Mouse (Mus musculus): ENCODE data around the gene Emilin3.
"Not testable (repeated sequence)": the region's sequence is repeated elsewhere in the genome, so short reads cannot be mapped to it uniquely, and the experiment has no call there.

Emilin3 gene

GRCm38 (mm10) chr2:160912231-160912671 lies at the start of gene Emilin3:
TSS of gene Emilin3 (minus strand) at chr2:160912328.
- DNase-seq (ENCODE audit: low read depth, low spot score): no peak

DNA sequence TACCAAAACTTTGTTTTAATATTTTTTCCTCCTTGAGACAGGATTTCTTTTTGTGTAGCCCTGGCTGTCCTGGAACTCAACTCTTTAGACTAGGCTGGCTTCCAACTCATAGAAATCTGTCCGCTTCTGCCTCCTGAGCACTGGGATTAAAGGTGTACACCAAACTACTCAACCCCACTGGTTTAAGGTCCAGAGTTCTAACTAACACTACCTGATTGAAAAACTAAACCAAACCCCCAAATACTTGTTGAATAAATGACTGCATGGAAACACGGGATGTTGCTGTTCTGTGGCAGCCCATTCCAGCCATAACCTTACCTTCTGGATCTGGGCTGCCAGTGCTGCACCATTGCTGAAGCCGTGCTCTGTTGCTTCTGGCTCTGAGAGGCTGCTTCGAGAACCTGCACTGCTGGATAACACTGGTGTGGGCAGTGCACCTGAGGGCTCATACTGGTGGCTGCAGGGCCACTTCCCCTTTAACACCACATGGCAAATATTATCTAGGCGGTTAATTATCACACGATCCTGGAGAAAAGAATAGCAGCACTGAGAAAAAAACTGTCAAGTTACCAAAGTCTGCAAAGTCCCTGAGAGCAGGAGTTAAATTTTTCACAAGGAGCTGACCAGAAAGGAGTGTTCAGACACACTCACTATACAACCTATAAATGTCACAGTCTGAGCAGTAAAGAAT lies 49.0 kb upstream of the Emilin3 start:
- DNase-seq (ENCODE audit: low read depth, low spot score): no peak

- no peak for DNase-seq (ENCODE audit: low read depth, low spot score)
Measured at GRCm38 (mm10) chr2:160959901-160960300, 47.8 kb upstream of the Emilin3 start.

- DNase-seq (ENCODE audit: low read depth, low spot score): no peak
Measured at GRCm38 (mm10) chr2:160958737-160959136, 46.6 kb upstream of the Emilin3 start.

DNA sequence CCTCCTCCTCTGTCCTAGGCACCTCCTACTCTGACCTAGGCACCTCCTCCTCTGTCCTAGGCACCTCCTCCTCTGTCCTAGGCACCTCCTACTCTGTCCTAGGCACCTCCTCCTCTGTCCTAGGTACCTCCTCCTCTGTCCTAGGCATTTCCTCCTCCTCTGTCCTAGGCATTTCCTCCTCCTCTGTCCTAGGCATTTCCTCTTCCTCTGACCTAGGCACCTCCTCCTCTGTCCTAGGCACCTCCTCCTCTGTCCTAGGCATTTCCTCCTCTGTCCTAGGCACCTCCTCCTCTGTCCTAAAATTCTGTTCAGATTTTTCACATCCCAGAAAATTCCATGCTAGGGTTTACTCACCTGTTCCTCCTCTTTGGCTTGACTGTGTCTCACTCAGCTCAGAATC lies 45.7 kb upstream of the Emilin3 start:
- DNase-seq (ENCODE audit: low read depth, low spot score): not testable (repeated sequence)

- not testable (repeated sequence) for DNase-seq (ENCODE audit: low read depth, low spot score)
Measured at GRCm38 (mm10) chr2:160957307-160957706, 45.2 kb upstream of the Emilin3 start.

GRCm38 (mm10) chr2:160955331-160955730 lies 43.2 kb upstream of the Emilin3 start:
- no peak for DNase-seq (ENCODE audit: low read depth, low spot score)

DNA sequence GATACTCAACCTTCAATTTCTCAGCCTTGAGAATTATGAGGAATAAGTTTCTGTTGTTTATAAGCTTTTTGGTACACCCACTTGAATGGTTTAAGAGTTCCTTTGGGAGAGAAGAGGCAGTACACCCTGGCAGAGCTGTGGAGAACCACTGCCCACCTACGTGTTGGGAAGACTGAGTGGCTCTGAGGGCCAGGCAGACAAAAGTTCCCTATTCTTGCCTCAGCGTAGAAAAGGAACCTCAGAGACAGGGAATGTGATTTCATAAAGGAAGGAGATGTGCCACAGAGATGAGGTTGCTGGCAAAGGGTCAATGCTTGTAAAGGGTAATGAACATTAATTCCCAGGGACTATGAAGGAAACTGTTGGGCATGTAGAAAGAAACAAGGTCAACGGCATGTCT lies 42.4 kb upstream of the Emilin3 start:
- no peak for DNase-seq (ENCODE audit: low read depth, low spot score)

DNA sequence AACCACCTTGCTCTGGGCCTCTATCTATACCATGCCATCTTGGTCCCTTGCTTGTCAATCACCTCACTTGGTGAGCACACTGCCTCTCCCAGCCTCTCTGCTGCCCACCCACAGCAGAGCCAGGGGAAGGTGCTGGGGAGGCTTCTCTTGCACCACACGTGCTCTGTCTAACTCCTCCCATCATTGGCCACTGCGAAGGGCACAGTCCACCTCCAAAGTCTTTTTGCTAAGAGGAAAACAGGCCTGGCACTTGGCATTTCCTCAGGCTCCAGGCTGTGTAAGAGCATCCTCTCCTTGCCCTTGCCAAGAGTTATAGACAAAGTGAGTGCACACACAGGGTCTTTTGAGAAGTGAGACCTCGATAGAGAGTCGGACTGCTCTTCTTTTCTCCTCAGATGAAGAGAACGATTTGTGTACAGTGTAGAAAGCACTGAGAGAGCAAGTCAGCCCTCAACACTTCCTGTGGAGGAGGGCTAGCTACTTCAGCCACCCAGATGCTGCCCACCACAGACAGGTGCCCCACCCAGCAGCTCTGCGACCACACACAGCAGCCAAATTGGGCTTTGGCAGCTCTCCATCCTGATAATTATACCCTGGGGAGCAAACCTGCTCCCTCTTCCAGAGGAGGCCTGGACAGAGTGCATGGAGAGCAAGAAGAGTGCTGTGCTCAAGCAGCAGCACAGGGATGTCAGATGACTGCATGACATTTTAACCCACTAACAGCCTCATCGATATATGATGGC lies 41.2 kb upstream of the Emilin3 start:
- no peak for DNase-seq (ENCODE audit: low read depth, low spot score)

- no peak for DNase-seq (ENCODE audit: low read depth, low spot score)
Measured at GRCm38 (mm10) chr2:160951595-160951994, 39.5 kb upstream of the Emilin3 start.

GRCm38 (mm10) chr2:160942443-160942842 lies 30.3 kb upstream of the Emilin3 start:
- DNase-seq (ENCODE audit: low read depth, low spot score): no peak

- no peak for DNase-seq (ENCODE audit: low read depth, low spot score)
Measured at GRCm38 (mm10) chr2:160940930-160941709, 29.0 kb upstream of the Emilin3 start.

DNA sequence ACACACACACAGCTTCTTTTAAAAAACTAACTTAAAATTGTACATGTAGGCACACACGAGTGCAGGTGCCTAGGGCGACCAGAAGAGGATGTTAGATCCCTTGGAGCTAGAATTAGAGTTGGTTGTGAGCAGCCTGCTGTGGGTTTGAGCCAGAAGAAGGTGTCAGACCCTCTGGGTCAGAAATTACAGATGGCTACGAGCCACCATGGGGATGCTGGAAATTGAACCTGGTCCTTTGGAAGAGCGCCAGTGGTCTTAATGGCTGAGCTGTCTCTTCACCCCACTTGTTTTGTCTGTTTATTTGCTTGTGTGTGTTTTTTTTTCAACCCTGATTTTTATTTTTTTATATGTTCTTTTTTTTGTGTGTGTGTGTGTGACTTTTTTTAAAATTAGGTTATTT lies 22.3 kb upstream of the Emilin3 start:
- DNase-seq (ENCODE audit: low read depth, low spot score): no peak

DNA sequence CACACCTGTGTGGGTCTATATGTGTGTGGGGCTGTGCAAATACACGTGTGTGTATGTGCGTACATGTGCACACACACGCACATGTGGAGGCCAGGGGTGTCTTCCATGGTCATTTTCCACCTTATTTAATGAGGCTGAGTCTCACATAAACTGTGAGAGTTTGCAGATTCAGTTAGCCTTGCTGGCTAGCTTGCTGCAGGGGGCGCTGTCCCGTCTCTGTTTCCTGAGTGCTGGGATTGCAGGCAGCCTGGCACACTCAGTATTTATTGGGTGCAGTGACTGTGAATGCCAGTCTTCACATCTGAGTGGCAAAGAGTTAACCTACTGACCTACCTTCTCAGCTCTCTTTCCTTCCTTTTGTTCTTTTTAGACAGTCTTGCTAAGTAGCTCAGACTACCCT lies 21.8 kb upstream of the Emilin3 start:
- DNase-seq (ENCODE audit: low read depth, low spot score): no peak

DNA sequence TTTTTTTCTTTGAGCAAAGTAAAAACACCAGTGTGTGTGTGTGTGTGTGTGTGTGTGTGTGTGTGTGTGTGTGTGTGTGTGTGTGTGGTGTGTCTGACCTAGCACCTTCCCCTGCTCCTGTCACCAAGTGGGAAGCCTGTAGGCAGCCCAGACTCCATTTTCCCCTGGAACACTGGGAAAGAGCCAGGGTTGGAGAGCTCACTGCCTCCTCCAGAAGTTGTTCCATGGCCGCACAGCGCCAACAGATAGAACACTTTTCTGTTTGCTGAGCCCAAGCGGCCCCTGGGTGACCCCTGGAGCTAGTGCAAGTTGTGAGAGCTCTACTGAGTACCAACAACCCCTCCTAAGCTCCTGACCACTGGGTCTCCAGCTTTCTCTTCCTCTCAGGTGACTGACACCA lies 20.9 kb upstream of the Emilin3 start:
- DNase-seq (ENCODE audit: low read depth, low spot score): no peak

DNA sequence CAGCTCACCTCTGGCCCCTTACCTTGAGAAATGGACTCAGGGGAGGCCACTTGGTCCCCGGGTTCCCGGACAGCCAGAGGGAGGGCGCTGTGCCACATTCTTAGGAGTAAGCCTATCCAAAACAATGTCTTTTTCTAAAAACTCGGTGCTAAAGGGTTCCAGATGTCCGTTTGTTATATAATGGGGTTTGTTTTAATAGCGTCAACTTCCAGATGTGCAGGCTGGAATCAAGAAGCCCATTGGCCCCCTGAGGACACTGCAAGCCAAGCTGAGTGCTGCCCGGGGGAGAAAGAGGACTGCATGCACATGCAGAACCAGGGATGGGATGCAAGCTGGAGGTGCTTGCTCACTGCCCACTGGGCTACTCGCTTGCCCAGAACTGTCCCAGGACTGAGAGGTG lies 20.2 kb upstream of the Emilin3 start:
- no peak for DNase-seq (ENCODE audit: low read depth, low spot score)

DNA sequence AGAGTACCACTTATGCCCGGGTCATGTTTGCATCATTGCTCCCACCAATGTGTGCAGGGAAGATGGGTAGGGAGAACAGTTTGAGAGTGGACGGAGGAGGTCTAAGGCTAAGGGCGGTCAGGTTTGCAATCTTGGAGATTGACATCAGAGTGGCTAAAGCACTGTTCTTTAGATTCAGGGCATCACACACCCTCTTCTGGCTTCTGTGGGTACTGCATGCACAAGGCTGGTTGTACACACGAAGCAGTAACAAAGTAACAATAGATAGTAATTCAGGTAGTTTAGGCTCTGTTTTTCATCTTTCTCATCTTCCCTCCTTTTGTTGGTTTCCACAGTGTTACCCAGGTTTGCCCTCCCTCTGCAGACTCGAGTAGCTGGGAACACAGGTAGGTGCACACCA lies 19.2 kb upstream of the Emilin3 start:
- DNase-seq (ENCODE audit: low read depth, low spot score): no peak

- DNase-seq (ENCODE audit: low read depth, low spot score): no peak
Measured at GRCm38 (mm10) chr2:160925203-160925602, 13.1 kb upstream of the Emilin3 start.

DNA sequence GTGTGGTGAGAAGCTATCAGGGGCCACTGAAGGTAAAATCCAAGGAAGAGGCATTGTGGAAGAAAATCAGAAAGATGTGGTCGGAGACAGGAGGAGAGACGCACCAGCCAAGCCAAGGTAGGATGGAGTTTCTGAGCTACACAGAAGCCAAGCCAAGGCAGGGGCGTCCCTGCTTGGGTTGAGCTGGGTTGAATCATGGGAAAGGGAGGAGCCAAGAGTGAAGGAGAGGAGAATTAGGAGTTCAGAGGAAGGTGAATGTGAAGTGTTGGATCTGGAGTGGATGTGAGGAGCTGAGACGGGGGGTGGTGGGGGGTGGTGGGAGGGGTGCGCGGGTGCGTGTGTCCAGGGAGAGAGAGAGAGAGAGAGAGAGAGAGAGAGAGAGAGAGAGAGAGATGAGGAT lies 9.2 kb upstream of the Emilin3 start:
- DNase-seq (ENCODE audit: low read depth, low spot score): no peak

DNA sequence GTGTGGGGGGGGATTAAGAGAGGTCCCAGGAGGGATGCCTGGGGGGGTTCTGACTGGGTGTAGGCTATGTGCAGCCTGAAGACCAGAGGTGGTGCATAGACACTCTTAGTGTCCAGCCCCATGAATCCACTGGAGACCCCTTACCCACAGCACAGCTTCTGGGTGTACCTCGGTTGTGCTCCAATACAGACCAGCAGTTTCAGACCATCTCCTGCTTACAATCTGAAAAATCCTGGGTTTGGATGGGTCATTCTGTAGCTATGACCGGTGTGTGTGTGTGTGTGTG lies 6.7 kb upstream of the Emilin3 start:
- no peak for DNase-seq (ENCODE audit: low read depth, low spot score)

DNA sequence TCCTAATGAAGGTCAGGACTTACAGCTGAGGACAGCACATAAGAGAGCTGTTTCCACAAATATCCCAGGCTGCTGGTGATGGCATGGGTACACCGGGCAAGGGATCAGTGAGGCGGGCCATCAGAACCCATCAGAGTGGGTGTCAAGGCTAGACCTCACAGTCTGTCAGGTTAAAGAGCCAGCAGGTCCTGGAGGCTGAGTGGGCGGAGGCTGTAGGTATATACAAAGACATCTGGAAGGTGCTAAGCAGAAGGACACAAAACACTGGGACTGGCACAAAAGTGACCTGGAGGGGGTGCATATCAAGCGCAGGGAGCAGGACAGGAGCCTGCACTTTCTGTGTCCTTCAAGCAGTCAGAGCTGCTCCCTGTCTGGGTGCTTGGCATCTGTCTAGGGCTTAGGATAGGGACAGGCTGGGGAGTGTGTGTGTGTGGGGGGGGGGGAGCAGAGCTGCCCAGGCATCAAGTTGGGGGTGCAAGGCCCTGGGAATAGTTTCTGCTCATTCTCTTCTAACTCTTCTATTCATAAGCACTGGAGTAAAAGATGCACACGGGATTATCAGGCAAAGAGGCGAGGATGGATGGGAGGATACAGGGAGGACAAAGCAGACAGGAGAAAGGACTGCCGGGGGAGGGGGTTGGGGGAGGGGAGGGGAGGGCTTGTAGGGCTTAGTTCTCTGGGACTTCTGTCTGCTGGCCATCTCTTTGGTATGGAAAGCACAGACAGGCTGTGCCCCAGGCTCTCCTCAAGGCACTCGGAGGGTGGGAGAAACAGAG lies 6.2 kb upstream of the Emilin3 start:
- no peak for DNase-seq (ENCODE audit: low read depth, low spot score)

GRCm38 (mm10) chr2:160917313-160917712 lies 5.2 kb upstream of the Emilin3 start:
- no peak for DNase-seq (ENCODE audit: low read depth, low spot score)
